Mouse (Mus musculus) kidney, postnatal 4 days (tissue): Measurements from ENCODE around the gene C2cd2l.
"Not testable (repeated sequence)": the region's sequence is repeated elsewhere in the genome, so short reads cannot be mapped to it uniquely, and the experiment has no call there.

Experiments
- DNase-seq, 2 experiments: peaks; one replicate each; pipeline ENCODE4 v3.0.0; 2021; ENCODE audit warnings: mixed read lengths in 2 of 2

The C2cd2l gene

GRCm38 (mm10) chr9:44319887-44320798 lies at the start of gene C2cd2l:
C2cd2l (minus strand) TSS chr9:44320285.
- peak; percentile 89 to 95 for DNase-seq

GRCm38 (mm10) chr9:44364480-44364879 lies 44.4 kb upstream of the C2cd2l start:
- peak; percentile 48 to 51 for DNase-seq

- DNase-seq, result not testable (repeated sequence)
These were observed 41.8 kb upstream of the C2cd2l start for GRCm38 (mm10) chr9:44361931-44362330.

- peak; percentile 97 to 98 for DNase-seq
These were observed 41.3 kb upstream of the C2cd2l start, which contains the start of gene Vps11 for GRCm38 (mm10) chr9:44361190-44361917. Vps11 (minus strand) TSS chr9:44361670.

- DNase-seq, result no peak
These were observed 37.1 kb upstream of the C2cd2l start for GRCm38 (mm10) chr9:44357207-44357606.

DNA sequence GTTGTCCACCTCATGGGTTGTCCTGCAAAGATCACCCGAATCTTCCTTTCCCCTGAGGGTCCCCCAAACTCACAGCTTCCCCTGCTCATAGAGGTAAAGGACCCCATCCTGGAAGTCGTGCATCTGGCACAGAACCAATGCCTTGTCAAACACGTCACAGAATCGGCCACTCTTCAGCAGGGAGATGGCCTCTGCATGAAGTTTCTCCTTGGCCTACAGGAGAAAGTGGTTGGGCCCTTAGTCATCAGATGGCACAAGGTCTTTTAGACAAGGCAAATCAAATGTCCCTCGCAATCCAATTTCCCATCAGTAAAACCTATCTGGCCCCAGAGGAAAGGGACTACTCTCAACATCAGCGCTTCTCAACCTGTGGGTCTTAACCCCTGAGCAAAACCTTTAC lies 33.1 kb upstream of the C2cd2l start:
- DNase-seq, result no peak

DNA sequence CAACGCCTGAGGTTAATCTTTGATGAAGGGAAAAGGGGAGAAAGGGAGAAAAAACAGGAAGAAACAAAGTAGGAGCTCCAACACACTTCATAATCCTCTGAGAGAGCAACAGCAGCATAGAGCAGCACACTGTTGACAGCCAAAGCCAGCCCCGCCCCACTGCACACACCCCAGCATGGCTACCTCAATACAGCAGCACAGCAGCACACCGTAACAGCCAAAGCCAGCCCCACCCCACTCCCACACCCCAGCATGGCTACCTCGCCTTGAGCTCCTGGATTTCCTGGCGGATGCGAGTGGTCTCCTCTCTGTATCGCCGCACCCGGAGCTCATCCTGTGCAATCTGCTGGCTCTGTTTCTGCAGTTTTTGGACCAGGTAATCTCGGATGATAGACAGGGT lies 32.3 kb upstream of the C2cd2l start:
- no peak for DNase-seq

GRCm38 (mm10) chr9:44351396-44351795 lies 31.3 kb upstream of the C2cd2l start:
- DNase-seq, result no peak

GRCm38 (mm10) chr9:44348546-44348945 lies 28.5 kb upstream of the C2cd2l start:
- no peak for DNase-seq

GRCm38 (mm10) chr9:44347621-44348020 lies 27.5 kb upstream of the C2cd2l start:
- DNase-seq, result no peak

DNA sequence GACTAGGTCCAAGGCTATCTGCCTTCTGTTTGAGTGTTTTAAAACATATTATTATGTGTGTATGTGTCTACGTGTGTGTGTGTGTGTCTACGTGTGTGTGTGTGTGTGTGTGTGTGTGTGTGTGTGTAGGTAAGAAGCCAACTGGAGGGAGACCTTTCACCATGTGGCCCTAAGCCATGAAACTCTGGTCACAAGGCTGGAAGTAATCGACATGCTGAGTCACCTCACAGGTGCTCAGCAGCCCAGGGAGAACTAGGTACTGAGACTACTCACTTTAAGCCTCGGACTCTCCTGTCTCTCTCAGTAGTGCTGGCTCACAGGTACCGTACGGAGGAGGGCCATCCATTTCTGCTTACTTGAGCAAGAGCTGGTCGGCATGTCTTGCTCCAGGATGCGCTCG lies 27.1 kb upstream of the C2cd2l start:
- DNase-seq, result no peak

DNA sequence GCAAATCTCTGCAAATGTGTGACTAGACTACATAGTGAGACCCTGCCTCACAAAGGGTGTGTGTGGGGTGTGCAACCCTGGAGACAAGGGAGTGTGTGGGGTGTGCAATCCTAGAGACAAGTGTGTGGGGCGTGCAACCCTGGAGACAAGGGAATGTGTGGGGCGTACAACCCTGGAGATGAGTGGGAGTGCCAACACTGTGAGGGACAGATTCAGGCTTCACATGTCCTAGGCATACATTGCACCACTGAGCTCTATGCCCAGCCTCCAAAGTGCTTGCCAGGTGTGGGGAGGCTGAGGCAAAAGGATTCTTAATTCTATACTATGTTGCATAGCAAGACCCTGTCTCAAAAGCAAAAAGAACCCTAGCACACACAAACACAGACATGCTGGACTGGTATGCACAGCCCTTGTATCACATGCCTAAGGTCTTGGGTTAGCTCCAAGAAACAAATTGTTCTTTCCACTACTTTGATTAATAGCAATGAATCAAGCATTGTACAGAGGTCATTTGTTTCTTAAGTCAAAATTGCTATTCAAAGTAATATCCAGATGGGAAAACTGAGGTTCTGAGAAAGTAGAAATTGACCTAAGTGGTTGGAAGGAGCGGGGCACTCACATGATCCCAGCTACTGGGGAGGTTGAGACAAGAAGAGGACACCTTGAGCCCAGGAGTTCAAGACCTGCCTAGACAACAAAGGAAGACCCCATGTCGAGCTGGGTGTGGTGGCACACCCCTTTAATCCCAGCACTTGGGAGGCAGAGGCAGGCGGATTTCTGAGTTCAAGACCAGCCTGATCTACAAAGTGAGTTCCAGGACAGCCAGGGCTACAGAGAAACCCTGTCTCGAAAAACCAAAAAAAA lies 25.7 kb upstream of the C2cd2l start:
- no peak for DNase-seq

- peak; percentile 93 to 96 for DNase-seq
These were observed 23.8 kb upstream of the C2cd2l start, which contains the start of gene Hmbs for GRCm38 (mm10) chr9:44343781-44344421. Hmbs (minus strand) TSS chr9:44344228.

- peak in 1 of 2 experiments; percentile 17 for DNase-seq
These were observed 23.2 kb upstream of the C2cd2l start for GRCm38 (mm10) chr9:44343290-44343689.

GRCm38 (mm10) chr9:44342605-44343004 lies 22.5 kb upstream of the C2cd2l start:
- no peak for DNase-seq

DNA sequence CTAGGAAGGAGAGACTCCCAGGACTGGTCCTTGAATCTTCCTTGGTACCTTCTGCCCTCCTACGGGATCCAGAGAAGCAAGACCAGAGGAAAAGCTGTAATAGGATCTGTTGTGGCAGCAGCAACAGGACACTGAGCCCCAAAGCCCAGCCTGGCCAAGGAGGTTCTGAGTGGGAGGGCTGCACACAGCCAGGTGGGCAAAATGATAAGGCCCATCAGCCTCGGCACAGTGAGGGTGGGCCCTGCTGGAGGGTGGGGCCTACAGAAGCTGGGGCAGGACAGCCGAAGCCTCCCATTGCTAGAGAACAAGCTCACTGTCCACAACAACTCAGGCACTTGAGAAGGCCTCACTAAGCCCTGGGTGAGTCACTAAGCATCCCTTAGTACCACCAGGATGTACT lies 22.1 kb upstream of the C2cd2l start:
- no peak for DNase-seq

DNA sequence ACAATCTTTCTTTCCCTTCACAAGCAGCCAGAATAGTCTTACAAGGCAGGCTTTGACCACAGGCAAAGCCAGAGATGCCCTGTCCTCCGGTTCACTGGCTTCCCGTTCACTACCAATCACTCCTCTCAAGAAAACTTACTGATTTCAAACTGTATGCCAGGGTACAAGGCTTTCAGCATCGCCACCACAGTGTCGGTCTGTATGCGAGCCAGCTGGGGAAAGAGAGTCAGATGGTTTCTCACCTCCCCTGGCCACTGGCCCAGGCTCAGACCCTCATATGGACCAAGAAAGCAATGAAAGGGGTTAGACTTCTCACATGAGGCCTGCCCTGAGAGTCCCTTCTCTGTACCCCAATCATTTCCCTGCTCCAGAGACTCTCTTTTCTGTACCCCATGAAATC lies 21.4 kb upstream of the C2cd2l start:
- no peak for DNase-seq

DNA sequence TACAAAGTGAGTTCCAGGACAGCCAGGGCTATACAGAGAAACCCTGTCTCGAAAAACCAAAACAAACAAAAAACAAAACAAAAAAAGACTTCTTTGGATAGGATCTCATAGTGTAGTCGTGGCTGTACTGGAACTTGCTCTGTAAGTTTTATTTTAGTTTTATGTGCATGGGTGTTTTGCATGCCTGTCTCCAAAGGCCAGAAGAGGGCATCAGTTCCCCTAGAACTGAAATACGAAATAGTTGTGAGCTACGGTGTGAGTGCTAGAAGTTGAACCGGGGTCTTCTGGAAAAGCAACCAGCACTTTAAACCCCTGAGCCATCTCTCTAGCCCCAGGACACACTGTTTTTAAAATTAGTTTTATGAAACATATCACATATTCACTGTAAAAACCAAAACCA lies 18.5 kb upstream of the C2cd2l start:
- DNase-seq, result no peak

- peak; percentile 27 to 29 for DNase-seq
These were observed 17.5 kb upstream of the C2cd2l start for GRCm38 (mm10) chr9:44337436-44338169.

- DNase-seq, result no peak
These were observed 16.9 kb upstream of the C2cd2l start for GRCm38 (mm10) chr9:44336964-44337363.

- DNase-seq, result not testable (repeated sequence)
These were observed 16.4 kb upstream of the C2cd2l start for GRCm38 (mm10) chr9:44336513-44336912.

GRCm38 (mm10) chr9:44336093-44336406 lies 16.0 kb upstream of the C2cd2l start:
- no peak for DNase-seq
